Mouse (Mus musculus) heart, postnatal 4 days (tissue): ENCODE measurements around the gene Fnbp1. TPM values are rescaled to one million over a fixed set of nuclear protein-coding genes. Genes with fewer than 3 reads are reported as not detected.

Source experiments
- DNase-seq: peaks from one replicate; pipeline ENCODE4 v3.0.0; 2021
- total RNA-seq, 2 experiments: library from RNA; stranded (reverse); gene quantifications; 2 replicates each; pipeline ENCODE4 v1.2.3; 2021

Fnbp1 gene
- total RNA-seq, 2 experiments from 2014 or later: 52.9 to 59.1 TPM

DNA sequence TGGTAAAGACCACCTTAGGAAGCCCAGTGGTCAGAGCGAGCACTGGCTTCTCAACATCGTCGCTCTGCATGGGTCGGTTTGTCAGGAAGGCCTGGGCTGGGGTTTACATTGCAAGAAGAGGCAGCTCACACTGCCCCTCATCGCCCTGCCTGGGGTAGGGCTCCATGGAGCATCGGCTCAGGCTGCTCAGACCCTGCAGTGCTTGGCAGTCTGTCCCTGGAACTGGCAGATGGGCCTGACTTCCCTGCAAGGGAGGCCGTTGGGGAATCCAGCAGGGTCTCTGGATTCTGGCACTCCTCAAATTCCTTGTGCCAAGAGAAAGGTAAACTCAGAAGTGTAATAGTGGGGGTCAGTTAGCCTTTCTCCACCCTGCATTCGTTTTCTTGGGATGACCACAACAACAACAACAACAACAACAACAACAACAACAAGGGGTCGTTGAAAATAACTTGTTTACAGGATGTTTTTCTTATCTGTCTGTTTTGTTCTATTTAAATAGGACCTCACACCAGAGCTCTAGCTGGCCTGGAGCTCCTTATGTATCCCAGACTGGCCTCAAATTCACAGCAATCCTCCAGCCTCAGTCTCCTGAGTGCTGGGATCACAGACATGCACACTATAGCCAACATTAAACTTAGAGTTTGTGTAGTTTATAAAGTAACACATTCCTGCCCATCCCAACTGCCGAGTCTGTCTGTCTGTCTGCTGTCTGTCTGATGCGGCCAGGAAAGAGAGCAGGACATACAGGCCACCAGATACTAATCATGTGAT, 75.6 kb downstream of the Fnbp1 start:
- no peak for DNase-seq

DNA sequence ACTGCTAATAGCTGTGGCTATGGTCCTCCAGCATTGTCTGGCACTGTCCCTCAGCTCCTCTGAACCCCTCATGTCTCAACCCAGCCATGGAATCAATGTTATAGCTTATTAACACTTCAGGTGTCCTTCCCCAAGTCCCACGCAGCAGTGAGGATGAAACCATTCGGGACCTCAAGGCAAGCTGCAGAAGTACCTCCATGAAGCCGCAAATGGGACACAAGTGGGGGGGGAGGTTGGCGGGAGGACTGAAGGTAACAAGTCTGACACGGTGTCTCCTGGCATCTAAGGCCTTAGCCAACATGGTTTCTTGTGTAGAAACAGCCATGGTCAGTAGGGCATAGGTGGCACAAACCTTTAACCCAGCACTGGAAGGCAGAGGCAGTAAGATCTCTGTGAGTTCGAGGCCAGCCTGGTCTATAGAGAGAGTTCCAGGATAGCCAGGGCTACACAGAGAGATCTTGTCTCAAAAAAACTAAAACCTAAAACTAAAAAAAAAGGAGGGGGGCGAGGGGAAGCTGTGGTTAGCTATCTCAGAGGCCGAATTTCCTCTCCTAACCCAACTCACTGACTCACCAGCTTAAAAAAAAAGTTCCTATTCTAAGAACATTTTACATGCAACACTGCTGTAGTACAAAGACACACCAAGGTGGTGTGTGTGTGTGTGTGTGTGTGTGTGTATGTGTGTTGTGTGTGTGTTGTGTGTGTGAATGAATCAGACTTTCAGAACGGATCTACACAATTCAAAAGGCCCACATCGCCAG, 79.8 kb downstream of the Fnbp1 start:
- DNase-seq: no peak

DNA sequence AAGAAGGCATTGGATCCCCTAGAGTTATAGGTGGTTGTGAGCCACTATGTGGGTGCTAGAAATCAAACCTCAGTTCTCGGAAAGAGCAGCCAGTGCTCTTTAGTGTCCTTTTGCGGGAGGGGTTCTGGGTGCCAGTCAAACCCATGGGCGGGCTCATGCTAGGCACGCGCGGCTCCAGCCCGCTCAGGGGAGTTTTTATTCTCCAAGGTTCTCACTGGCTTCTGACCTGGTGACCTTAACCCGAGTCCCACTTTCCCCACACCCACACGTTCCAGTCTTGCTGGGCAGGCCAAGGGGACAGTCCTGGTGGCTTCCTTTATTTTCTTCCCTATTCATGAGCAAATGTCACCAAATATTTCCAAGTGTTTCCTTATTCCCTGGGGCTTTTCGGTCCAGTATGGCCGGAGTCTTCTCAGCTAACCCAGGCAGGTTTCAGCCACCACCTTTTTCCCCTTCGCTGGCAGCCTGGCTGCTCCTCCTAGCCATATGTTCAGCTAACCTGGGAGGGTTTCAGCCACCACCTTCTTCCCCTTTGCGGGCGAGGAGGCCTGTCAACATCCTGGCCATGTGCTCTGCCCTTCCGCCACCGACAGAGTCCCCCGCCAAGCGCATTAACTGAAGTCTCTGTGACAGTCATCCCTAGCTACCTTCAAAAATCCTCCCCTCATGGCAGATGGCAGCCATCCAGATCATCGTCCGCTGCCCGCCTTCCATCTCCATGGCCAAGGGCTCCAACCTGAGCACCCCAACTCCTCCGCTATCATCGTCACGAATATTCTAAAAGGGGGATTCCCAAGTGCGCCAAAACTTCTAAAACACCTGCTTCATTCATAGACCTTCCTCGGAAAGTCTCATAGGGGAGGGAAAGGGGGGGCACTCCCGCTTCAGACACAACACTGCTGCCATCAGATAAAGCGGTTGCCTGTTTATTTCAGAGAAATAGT, 80.7 kb downstream of the Fnbp1 start:
- DNase-seq: no peak

DNA sequence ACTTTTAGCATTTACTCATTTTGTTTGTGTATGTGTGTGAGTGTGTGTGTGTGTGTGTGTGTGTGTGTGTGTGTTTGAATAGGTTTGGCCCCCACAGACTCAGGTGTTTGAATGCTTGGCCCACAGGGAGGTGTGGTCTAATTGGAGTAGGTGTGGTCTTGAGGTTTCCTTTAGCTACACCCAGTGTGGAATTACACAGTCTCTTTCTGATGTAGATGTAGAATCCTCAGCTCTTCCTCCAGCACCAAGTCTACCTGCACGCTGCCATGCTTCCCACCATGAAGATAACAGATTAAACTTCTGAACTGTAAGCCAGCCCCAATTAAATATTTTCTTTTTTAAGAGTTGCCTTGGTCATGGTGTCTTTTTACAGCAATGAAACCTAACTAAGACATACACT, 81.5 kb downstream of the Fnbp1 start:
- DNase-seq: no peak

DNA sequence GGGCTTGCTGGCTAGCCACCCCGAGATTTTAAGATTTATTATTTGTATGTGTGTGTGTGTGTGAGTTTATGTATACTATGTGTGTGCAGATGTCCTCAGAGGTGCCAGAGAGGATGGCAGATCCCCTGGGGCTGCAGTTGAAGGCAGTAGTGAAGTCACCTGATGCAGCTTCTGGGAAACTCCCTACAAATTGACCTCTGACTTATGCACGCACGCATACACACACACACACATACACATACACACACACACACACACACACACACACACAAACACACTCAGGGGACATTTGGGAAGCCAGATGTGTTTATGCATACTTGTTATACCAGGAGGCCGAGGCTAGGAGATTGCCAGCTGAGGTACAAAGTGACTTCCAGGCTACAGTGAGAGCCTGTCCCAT, 83.4 kb downstream of the Fnbp1 start:
- DNase-seq: no peak

DNA sequence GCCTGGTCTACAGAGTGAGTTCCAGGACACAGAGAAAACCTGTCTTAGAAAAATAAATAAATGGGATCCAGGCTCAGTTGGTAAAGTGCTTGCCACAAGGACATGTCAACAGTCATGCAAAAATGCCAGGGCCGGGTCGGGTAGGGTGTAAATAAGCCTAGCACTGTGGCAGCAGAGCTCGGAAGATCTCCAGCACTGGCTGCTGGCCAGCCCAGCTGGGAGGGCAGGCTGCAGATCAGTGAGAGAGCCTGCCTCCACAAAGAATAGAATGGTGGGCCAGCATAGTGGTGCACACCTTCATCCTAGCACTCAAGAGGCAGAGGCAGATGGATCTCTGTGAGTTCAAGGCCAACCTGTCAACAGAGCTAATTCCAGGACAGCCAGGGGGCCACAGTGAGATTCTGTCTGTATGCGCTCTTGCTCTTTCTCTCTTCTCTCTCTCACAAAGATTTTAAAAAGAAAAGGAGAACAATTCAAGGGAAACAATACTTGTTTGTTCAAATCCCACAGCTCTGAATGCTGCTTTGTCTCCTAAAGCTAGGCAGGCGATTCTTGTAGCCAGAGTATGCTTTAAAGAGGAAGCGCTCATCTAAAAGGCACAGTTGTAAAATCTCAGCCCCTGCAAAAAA, 84.1 kb downstream of the Fnbp1 start:
- no peak for DNase-seq

DNA sequence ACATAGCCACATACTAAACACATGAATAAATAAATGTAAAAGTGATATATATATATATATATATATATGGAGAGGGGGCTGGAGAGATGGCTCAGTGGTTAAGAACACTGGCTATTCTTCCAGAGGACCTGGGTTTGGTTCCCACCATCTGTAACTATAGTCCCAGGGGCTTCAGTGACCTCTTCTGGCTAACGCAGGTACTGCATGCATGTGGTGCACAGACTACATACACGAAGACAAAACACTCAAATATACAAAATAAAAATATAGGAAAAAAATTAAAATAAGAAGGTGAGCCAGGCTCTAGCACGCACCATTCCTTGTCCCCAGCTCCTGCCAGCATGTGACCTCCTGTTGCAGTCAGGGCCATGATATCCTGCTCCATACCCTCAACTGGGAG, 85.7 kb downstream of the Fnbp1 start:
- no peak for DNase-seq

DNA sequence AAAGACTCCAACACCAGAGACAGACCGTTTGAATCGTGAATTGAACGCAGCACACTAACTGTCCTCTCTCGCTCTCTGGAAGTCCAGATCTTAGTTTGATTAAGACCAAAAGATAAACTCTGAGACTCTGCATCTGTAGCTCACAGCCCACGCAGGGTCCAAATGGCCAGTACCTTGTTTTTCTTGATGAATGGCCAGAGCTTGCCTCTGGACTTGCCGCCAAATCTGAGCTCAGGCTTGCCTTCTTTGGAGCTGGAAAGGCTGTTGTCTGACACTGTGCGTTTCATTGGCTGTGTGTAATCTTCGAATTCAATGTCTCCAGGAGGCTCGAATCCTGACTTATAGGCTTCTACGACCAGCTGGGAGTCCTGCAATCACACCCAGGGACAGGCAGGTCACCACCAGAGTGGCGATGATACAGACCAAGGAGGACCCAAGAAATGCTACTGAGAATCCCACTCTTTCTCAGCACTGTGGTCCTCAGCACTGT, 87.9 kb downstream of the Fnbp1 start:
- peak; percentile 35 for DNase-seq

DNA sequence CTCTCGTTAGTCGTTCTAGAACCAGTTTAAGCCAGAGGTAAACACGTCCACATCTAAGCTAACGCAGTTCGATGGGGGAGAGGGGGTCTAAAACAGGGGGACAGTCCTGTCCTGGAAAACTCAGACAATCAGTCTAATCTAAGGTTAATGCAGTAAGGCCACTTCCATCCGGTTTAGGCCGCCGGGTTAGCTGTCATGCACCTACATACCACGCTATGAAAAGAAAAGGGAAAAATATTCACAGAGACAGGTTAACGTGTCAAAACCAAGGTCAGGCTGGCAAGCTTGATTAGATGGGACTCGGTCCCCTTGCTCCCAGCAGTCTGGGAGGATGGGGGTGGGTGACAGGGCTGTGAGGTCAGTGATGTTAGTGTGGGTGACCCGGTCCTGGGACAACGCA, 88.4 kb downstream of the Fnbp1 start:
- no peak for DNase-seq

DNA sequence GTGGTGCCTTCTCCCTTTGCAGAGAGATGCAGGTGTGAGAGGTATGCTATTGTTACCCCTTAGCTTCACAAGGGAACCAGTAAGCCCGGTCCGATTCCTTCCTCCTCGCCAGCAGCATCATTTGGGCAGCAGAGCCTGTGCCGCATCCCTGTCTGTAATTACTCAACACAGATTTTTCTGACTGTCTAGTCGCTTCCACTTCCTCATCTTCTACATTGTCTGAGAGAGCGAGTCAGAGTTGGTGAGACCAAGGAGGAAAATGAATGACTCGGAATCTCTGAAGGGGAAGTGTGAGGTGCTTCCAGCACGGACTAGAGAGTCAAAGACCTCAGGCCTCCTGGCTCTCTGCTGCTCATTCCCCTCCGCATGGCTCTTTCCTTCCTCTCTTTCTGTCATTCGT, 89.4 kb downstream of the Fnbp1 start:
- DNase-seq: no peak

DNA sequence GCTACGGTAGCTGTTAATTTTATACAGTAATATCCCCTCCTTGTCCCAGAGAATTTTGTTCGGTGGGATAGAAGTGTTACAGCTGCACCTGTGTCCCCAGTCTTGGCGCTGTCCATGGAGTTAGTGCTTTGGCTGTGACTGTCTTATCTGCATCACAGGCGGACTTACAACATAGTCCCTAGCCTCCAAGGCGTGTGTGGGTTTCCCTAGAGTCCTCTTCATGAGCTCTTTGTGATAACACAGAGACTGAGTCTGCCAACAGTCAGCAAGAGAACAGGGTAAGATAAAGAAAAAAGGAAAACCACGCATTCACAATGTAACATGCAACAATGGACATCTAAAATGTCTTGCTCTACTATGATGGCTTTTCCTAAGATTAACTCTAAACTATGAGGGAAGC, 93.8 kb downstream of the Fnbp1 start:
- no peak for DNase-seq

DNA sequence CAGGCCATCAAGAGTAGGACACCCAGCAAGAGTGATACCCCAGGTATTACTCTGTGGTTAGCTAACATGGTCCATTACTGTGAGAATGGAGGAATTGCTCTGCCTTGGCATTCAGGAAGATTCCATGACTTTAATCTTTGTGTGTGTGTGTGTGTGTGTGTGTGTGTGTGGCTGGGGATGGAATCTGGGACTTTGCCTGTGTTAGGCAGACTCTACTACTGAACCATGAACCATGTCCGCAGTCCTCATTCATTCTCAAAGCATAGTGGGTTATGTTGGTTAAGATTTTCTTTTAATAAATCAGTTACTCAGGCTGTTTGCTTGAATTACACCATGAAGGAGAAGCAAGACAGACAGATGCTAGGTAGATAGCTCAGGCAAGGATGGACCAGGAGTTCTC, 98.0 kb downstream of the Fnbp1 start:
- no peak for DNase-seq

DNA sequence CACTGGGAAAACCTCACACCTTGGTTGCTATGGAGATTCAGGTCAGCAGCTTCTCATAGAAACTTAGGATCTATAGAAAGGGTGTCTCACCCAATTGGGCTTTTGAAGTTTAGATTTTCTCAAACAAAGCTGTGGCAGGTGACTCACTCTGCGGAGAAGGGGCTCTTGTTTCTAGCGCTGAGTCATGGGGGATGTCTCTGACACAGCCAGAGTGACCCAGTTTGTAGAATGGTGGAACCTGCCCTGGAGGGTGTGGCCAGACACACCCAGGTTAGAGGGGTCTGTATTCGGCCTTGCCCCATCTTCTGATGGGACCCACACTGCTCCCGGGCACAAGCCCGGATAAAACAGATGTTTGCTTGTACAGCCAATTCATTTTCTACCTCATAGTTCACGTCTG, 98.9 kb downstream of the Fnbp1 start:
- DNase-seq: no peak

DNA sequence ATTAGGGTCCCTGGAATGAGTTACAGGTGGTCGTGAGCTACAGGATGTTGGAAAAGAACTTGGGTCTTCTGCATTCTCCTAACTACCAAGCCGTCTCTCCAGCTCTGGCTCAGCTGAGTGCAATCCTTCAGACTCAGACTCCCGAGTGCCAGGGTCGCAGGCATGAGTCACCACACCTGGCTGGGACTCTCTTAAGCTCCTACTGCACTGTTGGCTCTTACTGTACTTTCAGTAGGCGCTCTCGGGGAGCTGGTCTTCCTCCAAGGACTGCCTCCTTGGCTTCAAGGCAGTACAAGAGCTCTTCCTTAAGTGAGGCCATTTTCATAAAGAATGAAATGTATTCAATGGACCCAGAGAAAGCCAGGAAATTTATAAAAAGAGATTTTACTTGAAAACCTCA, 100.4 kb downstream of the Fnbp1 start:
- DNase-seq: no peak

DNA sequence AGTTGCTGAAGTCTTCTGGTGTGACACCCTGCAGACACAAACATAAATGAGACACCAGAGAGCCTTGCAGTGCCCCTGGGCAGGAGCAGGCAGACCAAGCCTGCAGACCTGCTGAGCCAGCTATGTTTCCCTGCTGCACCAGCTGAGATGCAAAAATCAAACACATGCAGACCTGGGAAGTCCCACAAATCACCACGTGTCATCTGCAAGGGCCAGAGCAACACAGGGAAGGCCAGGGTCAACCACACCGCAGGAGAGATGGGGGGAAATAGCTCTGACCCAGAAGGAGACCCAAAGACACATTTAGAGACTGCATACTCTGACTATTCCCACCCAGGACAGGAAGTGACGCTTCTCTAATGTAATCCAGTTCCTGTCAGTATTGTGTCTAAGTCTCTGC, 101.3 kb downstream of the Fnbp1 start:
- DNase-seq: no peak

DNA sequence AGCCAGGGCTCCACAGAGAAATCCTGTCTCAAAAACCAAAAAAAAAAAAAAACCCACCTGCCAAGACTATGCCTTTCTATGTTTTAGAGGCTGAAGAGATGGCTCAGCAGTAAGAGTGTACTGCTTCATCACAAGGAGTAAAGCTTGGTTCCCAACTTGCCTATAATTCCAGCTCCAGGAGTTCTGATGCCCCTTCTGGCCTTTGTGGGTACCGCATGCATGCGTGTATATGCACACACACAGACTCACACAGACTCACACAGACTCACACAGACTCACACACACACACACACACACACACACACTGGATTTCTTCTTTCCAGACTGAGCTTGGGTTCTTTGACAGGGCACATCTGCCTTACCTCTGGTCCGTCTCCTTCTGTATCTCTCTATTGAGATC, 101.8 kb downstream of the Fnbp1 start:
- DNase-seq: no peak

DNA sequence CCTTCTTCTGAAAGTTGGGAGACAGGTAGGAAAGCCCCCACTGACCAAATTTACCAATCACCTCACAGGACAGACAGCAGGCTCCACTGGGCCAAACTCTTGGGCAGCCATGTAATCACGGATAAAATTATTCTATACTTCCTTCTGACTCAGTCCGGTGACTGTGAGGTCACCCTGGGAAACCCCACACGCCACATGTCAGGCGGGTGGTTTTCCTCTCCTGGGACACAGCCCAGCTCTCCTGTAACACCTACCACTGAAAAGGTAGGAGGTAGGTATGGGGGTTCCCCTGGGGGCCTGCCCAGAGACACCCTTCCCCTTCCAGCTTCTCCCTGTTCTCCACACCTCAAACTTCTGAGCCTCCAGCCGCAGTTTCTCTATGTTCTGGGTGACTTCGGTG, 105.0 kb downstream of the Fnbp1 start:
- DNase-seq: no peak

DNA sequence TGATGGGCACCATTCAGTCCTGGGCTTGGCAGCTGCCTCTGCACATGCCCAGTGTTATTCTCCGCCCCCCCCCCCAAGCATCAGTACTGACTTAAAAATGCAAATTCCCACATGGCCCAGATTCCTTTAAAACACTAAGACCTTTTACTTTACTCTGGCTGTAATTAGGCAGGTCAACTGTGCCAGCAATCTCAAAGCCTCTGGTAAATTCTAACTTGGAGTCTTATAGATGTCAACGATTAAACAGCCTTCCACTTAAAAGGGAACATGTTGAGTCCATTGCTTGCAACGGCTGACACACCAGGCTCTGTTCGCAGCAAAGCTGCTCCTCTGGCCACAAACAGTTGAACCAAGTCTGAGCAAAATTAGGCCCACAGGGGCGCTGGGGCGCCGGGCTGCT, 109.8 kb downstream of the Fnbp1 start:
- DNase-seq: no peak

DNA sequence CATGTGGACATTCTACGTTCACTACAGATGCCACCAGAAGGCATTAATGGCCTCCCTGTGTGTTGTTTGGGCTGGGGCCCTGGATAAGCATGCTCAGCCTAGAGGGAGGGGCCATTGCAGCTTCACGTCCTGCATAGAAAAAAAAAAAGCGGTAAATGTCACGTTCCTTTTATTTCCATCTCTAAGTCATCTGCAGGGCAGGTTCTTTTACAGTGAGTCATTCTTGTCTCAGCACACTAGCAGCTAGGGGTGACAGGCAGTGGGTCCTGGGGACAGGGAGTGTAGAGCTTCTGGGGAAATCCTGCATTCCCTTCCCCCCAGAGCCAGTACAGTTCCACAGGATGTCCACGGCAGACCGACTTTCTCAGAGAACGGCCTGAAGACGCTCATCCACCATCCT, 115.2 kb downstream of the Fnbp1 start:
- DNase-seq: no peak

DNA sequence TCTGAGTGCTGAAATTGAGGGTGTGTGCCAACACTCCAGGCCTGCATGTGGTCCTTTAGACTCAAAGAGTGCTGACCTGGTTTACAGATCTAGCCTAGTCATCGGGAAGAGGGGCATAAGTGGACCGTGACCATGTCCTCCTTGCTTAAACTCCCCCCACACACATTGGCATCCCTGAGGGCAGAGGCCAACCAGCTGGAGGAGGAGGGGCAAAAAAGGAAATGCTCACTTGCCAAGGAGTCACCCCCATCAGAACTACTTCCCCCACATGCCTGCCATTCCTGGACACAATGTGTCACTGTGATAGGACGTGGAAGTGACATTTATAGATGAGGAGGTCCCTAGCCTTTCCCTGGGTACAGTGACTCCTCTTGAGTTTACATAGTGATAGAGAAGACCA, 116.3 kb downstream of the Fnbp1 start:
- DNase-seq: no peak

DNA sequence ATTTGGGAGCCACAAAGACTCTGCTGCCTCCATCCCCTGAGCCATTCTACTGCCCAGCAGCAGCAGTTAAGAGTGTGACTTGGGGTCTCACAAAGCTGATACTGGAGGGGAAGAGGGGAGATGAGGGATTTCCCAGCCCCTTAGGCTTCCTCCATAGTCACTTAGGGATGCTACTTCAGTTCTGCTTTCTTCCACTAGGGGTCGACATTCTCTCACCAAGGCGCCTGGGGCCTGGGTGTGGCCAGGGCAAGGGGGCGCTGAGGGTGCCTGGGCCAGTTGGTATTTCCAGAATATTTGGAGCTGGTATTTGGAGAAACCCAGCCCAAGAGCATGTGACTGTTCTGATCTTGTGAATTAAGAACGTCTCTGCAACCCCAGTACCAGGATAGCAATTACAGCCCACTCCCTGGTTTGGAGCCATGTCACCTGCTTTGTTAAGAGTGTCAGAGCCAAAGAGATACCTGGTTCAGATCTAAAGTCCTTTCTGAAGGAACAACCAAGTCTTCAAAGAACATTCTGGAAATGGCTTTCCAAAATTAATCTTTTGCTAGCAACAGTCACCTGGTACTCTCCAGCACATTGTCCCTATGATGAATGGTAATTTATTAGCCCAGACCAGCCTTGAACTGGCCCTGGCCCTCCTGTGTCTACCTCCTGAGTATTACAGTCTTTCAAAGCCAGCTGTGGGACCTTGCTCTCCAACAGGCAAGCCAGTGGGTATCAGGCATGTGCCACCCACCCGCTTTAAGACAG, 117.0 kb downstream of the Fnbp1 start:
- DNase-seq: peak; percentile 73

DNA sequence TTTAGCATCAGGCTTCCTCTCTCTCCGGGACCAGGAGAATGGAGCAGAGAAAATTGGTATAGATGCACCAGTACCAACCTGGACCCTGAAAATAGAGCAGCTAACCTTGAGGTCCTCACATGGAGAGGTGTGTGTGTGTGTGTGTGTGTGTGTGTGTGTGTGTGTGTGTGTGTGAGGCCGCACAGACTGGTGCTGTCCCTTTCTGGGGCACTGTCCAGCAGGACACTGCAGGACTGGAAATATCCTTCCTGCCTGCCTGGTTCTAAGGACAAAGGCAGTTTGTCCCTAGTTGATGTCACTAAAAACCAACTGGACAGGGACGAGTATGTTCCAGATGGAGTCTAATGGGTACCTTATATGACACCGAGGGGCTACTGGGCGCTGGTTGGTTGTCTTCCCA, 117.9 kb downstream of the Fnbp1 start:
- DNase-seq: no peak
